Mouse (Mus musculus) midbrain, embryonic 12.5 days (tissue): Measurements from ENCODE around the gene Auh. TPM values are rescaled to one million over a fixed set of nuclear protein-coding genes. Genes with fewer than 3 reads are reported as not detected.

Source experiments
- ATAC-seq: fragments of 200-750 bp; cut with Nextera tagmentation; 2 replicates; pipeline ENCODE4 v1.8.0; 2017; ENCODE audit warnings: low read depth, moderate TSS enrichment, moderate library complexity; ENCODE audit not compliant: low FRiP score
- H3K27ac ChIP-seq: fragments of 300-500 bp; sonication (generic); replicated peaks from 2 replicates; pipeline ENCODE4 v1.5.1; 2016; ENCODE audit warnings: mild to moderate bottlenecking
- H3K27me3 ChIP-seq: fragments of 300-500 bp; sonication (generic); 2 replicates; pipeline ENCODE4 v1.6.1; 2016; ENCODE audit warnings: mild to moderate bottlenecking
- H3K36me3 ChIP-seq: fragments of 300-500 bp; sonication (generic); 2 replicates; pipeline ENCODE4 v1.6.1; 2016
- H3K4me1 ChIP-seq: fragments of 300-500 bp; sonication (generic); 2 replicates; pipeline ENCODE4 v1.6.1; 2016
- H3K4me2 ChIP-seq: fragments of 300-500 bp; sonication (generic); replicated peaks from 2 replicates; pipeline ENCODE4 v1.6.1; 2016; ENCODE audit warnings: mild to moderate bottlenecking, moderate library complexity
- H3K4me3 ChIP-seq: fragments of 300-500 bp; sonication (generic); 2 replicates; pipeline ENCODE4 v1.5.1; 2016; ENCODE audit warnings: mild to moderate bottlenecking
- H3K9ac ChIP-seq: fragments of 300-500 bp; sonication (generic); replicated peaks from 2 replicates; pipeline ENCODE4 v1.6.1; 2016; ENCODE audit warnings: mild to moderate bottlenecking, moderate library complexity
- H3K9me3 ChIP-seq: fragments of 300-500 bp; sonication (generic); 2 replicates; pipeline ENCODE4 v1.6.1; 2016; ENCODE audit warnings: mild to moderate bottlenecking
- WGBS: fragments of 180-500 bp; shearing (Covaris S2); methylation state at CpG from one replicate; pipeline ENCODE4 v1.1.7; 2016; 5-methylcytosine and 5-hydroxymethylcytosine counted together
- polyA plus RNA-seq: library from polyadenylated mRNA; unstranded; fragments of >200 nt; fragmentation: Nextera tagmentation; extraction: Ambion mirVana; gene quantifications from 2 replicates; pipeline ENCODE4 v1.2.1, GENCODE M21; 2016

The Auh gene
- polyA plus RNA-seq, 1 experiment from 2014 or later: 48.0 TPM

GRCm38 (mm10) chr13:52897806-52898205 is 31.7 kb downstream of the Auh start:
- H3K27ac ChIP-seq: no peak overlapping the region
- no peaks in the 10 kb centered on the region for H3K27me3 ChIP-seq
- no peaks in the 10 kb centered on the region; the same call in 1 of the 2 replicates for H3K4me1 ChIP-seq
- peaks cover 17% of the 10 kb centered on the region for H3K36me3 ChIP-seq
- WGBS: 89% methylated on average over 6 of the region's 6 CpGs
- no peak overlapping the region for H3K9ac ChIP-seq
- no peak for ATAC-seq
- H3K9me3 ChIP-seq: no peaks in the 10 kb centered on the region
- no peak overlapping the region for H3K4me2 ChIP-seq
- H3K4me3 ChIP-seq: no peak overlapping the region

- Histone ChIP-seq H3K9ac (no peak overlapping the region), H3K36me3 (peaks cover 11% of the 10 kb centered on the region), H3K9me3 (no peaks in the 10 kb centered on the region), H3K4me3 (no peak overlapping the region), H3K27me3 (no peaks in the 10 kb centered on the region), H3K4me2 (no peak overlapping the region), H3K4me1 (0 out of 2 replicates have a peak, but pooled peaks cover 6% of the 10 kb centered on the region), H3K27ac (no peak overlapping the region)
- 90% methylated on average over 1 of the region's 1 CpGs for WGBS
- ATAC-seq: no peak
Observed at GRCm38 (mm10) chr13:52892791-52893190, 36.7 kb downstream of the Auh start.

GRCm38 (mm10) chr13:52892065-52892503 is 37.4 kb downstream of the Auh start:
- H3K36me3 ChIP-seq: peaks cover 10% of the 10 kb centered on the region; the same call in 1 of the 2 replicates
- H3K9me3 ChIP-seq: no peaks in the 10 kb centered on the region
- no peak overlapping the region for H3K27ac ChIP-seq
- no peak overlapping the region for H3K4me2 ChIP-seq
- no peaks in the 10 kb centered on the region for H3K27me3 ChIP-seq
- WGBS: 76% methylated on average over 10 of the region's 10 CpGs
- H3K4me3 ChIP-seq: no peak overlapping the region
- H3K9ac ChIP-seq: no peak overlapping the region
- no peak for ATAC-seq
- H3K4me1 ChIP-seq: 0 out of 2 replicates have a peak, but pooled peaks cover 6% of the 10 kb centered on the region

- Histone ChIP-seq H3K36me3 (no peaks in the 10 kb centered on the region), H3K27ac (no peak overlapping the region), H3K9ac (no peak overlapping the region), H3K27me3 (no peaks in the 10 kb centered on the region), H3K4me2 (no peak overlapping the region), H3K4me3 (no peak overlapping the region), H3K4me1 (0 out of 2 replicates have a peak, but pooled peaks cover 6% of the 10 kb centered on the region), H3K9me3 (no peaks in the 10 kb centered on the region)
- no peak for ATAC-seq
- 82% methylated on average over 9 of the region's 9 CpGs for WGBS
Observed at GRCm38 (mm10) chr13:52890313-52890712, 39.2 kb downstream of the Auh start.

GRCm38 (mm10) chr13:52886779-52887178 is 42.7 kb downstream of the Auh start:
- H3K27me3 ChIP-seq: no peaks in the 10 kb centered on the region
- H3K9me3 ChIP-seq: no peaks in the 10 kb centered on the region
- 0 out of 2 replicates have a peak, but pooled peaks cover 6% of the 10 kb centered on the region for H3K4me1 ChIP-seq
- H3K4me2 ChIP-seq: no peak overlapping the region
- no peaks in the 10 kb centered on the region for H3K36me3 ChIP-seq
- no peak overlapping the region for H3K9ac ChIP-seq
- no peak overlapping the region for H3K4me3 ChIP-seq
- 91% methylated on average over 7 of the region's 7 CpGs for WGBS
- H3K27ac ChIP-seq: no peak overlapping the region
- ATAC-seq: no peak

GRCm38 (mm10) chr13:52883960-52884326 is 45.5 kb downstream of the Auh start:
- H3K4me2 ChIP-seq: no peak overlapping the region
- no peaks in the 10 kb centered on the region for H3K9me3 ChIP-seq
- no peaks in the 10 kb centered on the region for H3K36me3 ChIP-seq
- no peak for ATAC-seq
- WGBS: 88% methylated on average over 3 of the region's 4 CpGs
- no peak overlapping the region for H3K4me3 ChIP-seq
- no peak overlapping the region for H3K27ac ChIP-seq
- peaks cover 10% of the 10 kb centered on the region; the same call in 1 of the 2 replicates for H3K4me1 ChIP-seq
- no peak overlapping the region for H3K9ac ChIP-seq
- no peaks in the 10 kb centered on the region for H3K27me3 ChIP-seq

GRCm38 (mm10) chr13:52883084-52883959 is 46.2 kb downstream of the Auh start:
- H3K27me3 ChIP-seq: no peaks in the 10 kb centered on the region
- H3K4me2 ChIP-seq: no peak overlapping the region
- no peaks in the 10 kb centered on the region for H3K9me3 ChIP-seq
- H3K27ac ChIP-seq: no peak overlapping the region
- ATAC-seq: no peak
- no peaks in the 10 kb centered on the region for H3K36me3 ChIP-seq
- peaks cover 13% of the 10 kb centered on the region; the same call in 1 of the 2 replicates for H3K4me1 ChIP-seq
- WGBS: 76% methylated on average over 17 of the region's 19 CpGs
- H3K9ac ChIP-seq: no peak overlapping the region
- no peak overlapping the region for H3K4me3 ChIP-seq

GRCm38 (mm10) chr13:52880386-52880785 is 49.1 kb downstream of the Auh start:
- 48% methylated on average over 5 of the region's 5 CpGs for WGBS
- Histone ChIP-seq H3K27ac (no peak overlapping the region), H3K9ac (no peak overlapping the region), H3K4me2 (no peak overlapping the region), H3K9me3 (no peaks in the 10 kb centered on the region), H3K27me3 (no peaks in the 10 kb centered on the region), H3K4me3 (no peak overlapping the region), H3K36me3 (no peaks in the 10 kb centered on the region), H3K4me1 (peaks cover 13% of the 10 kb centered on the region; the same call in 1 of the 2 replicates)
- no peak for ATAC-seq

- WGBS: 25% methylated on average over 12 of the region's 12 CpGs
- no peaks in the 10 kb centered on the region for H3K36me3 ChIP-seq
- H3K27ac ChIP-seq: no peak overlapping the region
- no peak overlapping the region for H3K4me2 ChIP-seq
- H3K27me3 ChIP-seq: no peaks in the 10 kb centered on the region
- H3K4me1 ChIP-seq: peaks cover 15% of the 10 kb centered on the region; the same call in 1 of the 2 replicates
- no peaks in the 10 kb centered on the region for H3K9me3 ChIP-seq
- H3K4me3 ChIP-seq: no peak overlapping the region
- no peak for ATAC-seq
- no peak overlapping the region for H3K9ac ChIP-seq
Observed at GRCm38 (mm10) chr13:52879918-52880317, 49.6 kb downstream of the Auh start.

GRCm38 (mm10) chr13:52879291-52879690 is 50.2 kb downstream of the Auh start:
- Histone ChIP-seq H3K36me3 (no peaks in the 10 kb centered on the region), H3K9ac (no peak overlapping the region), H3K27ac (no peak overlapping the region), H3K4me2 (no peak overlapping the region), H3K4me1 (peaks cover 15% of the 10 kb centered on the region; the same call in 1 of the 2 replicates), H3K27me3 (no peaks in the 10 kb centered on the region), H3K4me3 (no peak overlapping the region), H3K9me3 (no peaks in the 10 kb centered on the region)
- no peak for ATAC-seq
- WGBS: 76% methylated on average over 9 of the region's 9 CpGs

GRCm38 (mm10) chr13:52878823-52879222 is 50.7 kb downstream of the Auh start:
- no peak overlapping the region for H3K9ac ChIP-seq
- no peaks in the 10 kb centered on the region for H3K9me3 ChIP-seq
- peaks cover 15% of the 10 kb centered on the region; the same call in 1 of the 2 replicates for H3K4me1 ChIP-seq
- no peak overlapping the region for H3K4me2 ChIP-seq
- no peaks in the 10 kb centered on the region for H3K27me3 ChIP-seq
- 58% methylated on average over 7 of the region's 7 CpGs for WGBS
- H3K36me3 ChIP-seq: no peaks in the 10 kb centered on the region
- no peak for ATAC-seq
- H3K4me3 ChIP-seq: no peak overlapping the region
- H3K27ac ChIP-seq: no peak overlapping the region

GRCm38 (mm10) chr13:52875541-52876325 is 53.7 kb downstream of the Auh start:
- 76% methylated on average over 25 of the region's 25 CpGs for WGBS
- Histone ChIP-seq H3K36me3 (no peaks in the 10 kb centered on the region), H3K4me1 (peaks cover 14% of the 10 kb centered on the region; the same call in 1 of the 2 replicates), H3K4me3 (no peak overlapping the region), H3K9me3 (no peaks in the 10 kb centered on the region), H3K27me3 (no peaks in the 10 kb centered on the region), H3K4me2 (no peak overlapping the region), H3K27ac (no peak overlapping the region), H3K9ac (no peak overlapping the region)
- no peak for ATAC-seq
